Mouse (Mus musculus) Muller cell, postnatal 12 days (primary cell): Measurements from ENCODE around the gene Actr1a.
A peak's percentile ranks its signal among the peaks of the same experiment; 100 is the strongest.

Experiments used
- DNase-seq: peaks from one replicate; pipeline ENCODE4 v3.0.0-alpha.2; 2015; ENCODE audit errors: inconsistent ontology term

Gene Actr1a

DNA sequence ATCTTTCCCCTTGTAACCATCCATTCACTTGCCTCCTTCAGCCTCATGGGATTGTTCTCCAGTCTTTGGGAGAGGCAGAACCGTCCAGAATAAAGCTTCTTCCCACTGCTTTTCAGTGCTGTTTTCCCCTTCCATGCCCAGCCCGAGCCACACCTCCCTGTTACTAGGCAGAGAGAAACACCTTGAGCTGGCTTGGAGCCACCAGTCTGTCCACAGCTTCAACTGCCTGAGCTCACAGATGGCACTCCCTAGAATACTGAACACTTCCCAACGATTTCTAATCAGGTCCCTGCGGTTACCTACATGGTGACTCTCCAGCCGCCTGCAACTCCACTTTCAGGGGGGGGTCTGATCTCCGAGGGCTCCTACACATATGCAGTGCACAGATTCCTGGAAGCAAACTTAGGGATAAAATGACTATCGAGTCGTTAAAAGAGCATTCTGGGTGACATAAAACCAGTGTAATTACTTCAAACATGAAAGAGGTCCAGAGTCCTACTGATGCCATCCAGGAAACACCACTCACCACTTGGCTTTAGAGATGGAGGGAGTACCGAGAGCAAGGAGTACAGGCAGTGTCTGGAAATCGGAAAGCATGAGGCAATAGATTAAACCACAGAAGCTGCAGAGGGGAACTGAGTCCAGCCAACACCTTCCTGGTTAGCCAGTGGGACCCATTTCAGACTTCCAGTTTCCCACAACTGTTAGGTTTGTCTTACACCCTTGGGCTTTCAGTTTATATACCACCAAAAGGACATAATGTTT is 45.2 kb downstream of the Actr1a start, which contains the start of gene 2310034G01Rik:
TSS of gene 2310034G01Rik (minus strand) at position 135 of the 765 bp plus-strand sequence.
- DNase-seq = no peak

DNA sequence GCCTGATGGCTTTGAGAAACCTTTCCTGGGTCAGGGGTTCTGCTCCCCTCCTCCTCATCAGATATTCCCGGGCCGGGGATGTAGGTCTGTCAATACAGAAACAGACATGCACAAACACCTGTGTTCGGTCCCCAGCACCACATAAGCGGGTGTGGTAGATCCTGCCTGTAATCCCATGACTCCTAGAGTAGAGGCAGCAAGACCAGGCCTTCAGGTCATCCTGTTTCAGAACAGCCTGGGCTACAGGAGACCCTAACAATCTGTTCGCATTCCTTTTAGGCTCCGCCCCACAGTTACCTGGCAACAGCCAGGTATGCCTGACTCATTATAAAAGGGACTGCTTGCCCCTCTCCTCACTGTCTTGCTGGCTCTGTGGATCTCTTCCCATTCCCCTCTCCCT is 46.0 kb downstream of the Actr1a start:
- no peak for DNase-seq

DNA sequence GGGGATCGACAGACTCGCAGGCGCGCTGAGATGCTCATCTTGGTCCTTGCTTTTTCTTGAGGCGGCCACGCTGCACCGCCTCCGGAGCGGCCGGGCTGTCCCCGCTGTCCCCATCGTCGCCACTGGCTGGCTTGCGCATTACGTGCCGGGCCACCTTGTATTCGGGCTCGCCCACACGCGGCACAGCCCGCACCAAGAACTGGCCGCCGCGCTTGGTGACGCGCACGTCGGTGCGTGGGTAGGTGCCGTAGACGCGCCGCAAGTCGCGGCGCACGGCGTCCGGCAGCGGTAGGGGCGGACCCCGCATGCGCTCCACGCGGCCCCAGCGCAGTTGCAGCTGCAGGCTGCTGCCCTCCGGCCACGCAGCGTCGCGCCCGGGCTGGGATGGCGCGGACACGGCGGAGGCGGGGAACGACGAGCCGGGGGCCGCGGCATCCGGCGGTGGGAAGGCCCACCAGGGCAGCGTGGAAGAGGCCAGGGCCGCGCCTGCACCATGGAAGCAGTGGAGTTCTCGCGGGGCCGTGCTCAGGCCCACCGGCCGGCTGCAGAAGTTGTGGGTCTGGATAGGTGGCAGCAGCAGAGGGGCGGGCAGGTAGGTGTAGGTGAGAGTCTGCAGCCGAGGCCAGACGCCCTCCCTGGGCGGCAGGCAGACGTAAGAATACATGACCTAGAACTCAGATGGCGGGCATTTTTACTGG is 46.6 kb downstream of the Actr1a start:
- peak; percentile 91 for DNase-seq

DNA sequence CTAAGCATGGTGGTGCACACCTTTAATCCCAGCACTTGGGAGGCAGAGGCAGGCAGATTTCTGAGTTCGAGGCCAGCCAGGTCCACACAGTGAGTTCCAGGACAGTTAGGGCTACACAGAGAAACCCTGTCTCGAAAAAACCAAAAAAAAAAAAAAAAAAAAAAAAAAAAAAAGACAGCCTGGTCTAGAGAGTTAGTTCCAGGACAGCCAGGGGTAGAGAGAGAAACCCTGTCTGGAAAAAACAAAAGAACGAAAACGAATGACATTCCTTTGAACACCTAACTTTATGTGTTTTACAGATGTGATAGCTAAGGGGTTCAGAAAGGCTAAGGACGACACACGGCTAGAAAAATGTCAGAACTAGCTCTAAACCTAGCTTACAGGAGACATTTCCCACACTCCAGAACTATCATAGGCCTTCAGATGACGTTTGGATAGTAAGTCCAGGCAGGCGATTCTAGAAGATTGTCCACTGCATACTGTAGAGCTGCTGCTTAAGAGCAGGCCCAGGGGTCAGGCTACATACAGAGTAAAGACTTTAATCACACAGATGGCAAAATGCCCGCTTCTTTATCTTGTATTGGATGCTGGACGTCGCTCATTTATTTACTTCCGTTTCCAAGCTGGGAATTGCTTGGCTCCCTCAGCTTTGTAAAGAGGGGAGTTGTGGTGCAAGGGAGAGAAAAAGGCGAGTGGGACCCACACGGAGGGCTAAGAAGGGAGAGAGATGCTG is 47.4 kb downstream of the Actr1a start:
- DNase-seq = no peak

DNA sequence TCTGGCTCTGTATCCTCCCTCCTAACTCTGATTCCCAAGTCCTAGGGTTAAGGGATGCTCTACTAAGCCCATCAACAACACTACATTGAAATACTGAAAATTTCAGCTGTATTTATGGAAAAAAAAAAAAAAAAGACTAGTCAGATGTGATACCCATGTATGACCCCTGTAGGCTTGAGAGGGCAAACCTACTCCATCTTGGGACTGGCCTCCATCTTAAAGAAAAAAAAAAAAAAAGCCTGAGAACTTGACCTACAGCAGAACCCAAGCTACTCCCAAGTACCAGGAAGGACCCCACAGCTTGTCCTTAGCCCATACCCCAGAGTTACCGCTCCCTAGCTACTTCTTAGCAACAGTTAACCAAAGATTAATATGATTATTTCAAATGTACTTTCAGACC is 48.4 kb downstream of the Actr1a start:
- DNase-seq = no peak

DNA sequence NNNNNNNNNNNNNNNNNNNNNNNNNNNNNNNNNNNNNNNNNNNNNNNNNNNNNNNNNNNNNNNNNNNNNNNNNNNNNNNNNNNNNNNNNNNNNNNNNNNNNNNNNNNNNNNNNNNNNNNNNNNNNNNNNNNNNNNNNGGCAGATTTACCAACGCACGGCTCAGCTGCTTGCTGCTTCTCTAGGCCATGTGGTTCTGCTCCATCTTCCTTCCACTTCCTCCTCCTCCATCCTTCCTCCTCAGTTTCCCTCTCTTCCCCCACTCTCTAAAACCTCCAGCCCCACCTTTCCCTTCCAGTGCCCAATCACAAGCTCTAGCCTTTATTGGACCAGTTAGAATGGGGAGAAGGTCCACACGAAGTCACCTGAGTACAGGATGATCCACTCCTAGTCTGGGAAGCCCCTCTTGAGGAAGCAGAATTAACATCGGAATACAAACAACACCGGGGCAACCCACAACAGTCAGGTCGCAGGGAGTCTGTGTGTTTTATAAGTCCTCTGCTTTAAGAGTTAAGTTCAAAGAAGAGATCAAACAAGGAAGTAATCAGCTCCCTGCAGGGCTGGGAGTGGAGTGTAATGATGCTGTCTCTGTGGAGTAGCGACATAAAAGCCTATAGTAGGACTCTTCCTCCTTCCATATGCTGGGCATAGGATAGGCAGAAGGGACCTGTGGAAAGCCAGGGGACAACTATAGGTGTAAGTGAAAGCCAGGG is 50.7 kb downstream of the Actr1a start:
- DNase-seq = no peak

DNA sequence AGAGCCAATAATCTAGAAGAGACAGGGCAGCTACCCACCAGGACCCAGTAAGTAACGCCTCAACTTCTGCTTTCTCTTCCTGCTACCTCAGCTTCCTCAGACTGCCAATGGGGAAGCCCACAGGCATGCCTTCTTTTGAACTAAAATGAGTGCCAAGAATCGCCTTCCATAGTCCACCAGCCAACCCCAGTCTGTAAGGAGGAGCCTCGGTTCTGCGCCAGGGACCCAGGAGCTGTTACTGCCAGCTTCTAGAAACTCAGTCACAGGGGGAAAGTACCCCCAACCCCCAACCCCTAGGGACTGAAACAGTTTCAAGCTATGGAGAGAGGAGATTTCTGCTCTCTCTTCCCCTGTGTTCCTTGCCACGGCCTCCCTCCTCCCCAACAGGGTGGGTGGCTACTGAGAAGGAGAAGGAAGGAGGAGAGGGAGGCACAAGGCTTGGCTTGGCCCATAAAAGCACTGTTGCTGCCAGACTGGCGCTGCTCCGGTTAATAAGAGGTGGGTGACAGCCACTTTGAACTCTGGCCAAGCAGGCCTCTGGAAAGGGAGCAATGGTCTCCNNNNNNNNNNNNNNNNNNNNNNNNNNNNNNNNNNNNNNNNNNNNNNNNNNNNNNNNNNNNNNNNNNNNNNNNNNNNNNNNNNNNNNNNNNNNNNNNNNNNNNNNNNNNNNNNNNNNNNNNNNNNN is 56.1 kb downstream of the Actr1a start:
- DNase-seq = peak; percentile 78

DNA sequence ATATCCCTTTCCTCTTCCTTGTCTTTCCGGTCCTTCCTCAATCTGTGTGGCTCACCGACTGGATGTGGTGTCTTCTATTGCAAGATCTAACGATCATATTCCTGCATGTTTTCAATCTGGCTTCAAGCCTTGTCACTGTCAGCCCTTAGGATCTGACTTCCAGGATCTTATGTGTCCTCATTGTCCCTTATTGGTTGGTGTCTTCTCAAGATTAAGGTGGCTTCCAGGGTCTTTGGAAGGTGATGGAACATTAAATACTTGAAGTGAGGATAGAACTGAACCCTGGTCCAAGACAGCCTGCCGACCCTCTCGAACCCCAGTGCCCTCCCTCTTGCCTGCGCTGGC is 56.6 kb downstream of the Actr1a start:
- peak; percentile 60 for DNase-seq

DNA sequence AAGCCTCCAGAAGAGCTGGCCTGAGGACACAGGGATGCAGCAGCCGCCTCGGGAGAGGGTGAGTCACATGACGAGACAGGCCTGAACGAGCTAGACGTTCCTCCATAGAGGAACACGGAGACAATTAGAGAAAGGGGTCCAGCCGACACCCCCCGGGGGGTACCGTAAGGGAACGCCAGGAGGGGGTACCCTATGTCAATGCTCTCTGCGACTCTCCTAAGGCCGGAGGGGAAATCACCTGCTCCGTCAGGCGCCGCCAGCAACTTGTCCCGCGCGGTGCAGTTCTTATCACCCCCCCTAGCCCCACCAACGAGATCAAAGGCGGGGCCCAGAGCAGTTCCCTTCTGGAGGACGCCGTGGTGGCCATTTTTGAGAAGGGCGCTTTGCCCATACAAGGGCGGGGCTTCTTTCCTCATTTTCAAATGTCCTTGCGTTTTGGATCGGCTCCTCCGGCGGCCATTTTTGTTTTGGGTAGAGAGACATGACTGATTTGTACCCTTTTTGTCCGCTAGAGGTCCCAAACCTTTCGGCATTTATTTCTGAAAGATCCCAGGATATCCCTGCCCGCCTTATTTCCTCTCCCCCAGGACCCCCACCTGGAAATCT is 57.1 kb downstream of the Actr1a start, which contains the start of gene Cuedc2:
TSS of gene Cuedc2 (minus strand) at position 372 of the 606 bp plus-strand sequence.
- peak; percentile 95 for DNase-seq

DNA sequence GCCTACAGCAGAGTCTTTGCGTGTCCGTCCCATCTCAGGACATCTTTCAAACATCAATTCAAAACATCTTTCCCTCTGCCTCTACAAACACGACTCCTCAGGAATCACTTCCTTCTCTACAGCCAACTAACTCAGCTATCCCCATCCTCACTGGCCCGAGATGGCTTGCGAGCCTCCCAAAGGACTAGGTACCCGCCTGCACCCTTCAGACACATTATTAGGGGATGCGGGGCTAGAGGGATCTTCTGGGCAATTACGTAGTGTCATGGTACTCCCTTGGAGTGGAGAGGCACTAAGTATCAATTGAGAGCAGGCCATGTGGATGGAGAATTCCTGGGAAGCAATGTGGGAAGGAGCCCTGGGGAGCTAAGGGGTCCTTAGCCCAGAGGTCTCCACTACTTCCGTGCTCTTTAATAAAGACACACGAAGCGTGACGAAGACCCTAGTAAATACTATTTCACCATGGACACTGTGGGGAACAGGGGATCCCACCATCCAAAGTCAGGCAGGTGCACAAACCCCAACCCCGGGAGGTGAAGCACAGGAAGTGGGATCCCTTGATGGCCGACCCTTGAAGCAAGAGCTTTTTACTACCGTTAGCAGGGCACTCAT is 57.7 kb downstream of the Actr1a start:
- DNase-seq = no peak

DNA sequence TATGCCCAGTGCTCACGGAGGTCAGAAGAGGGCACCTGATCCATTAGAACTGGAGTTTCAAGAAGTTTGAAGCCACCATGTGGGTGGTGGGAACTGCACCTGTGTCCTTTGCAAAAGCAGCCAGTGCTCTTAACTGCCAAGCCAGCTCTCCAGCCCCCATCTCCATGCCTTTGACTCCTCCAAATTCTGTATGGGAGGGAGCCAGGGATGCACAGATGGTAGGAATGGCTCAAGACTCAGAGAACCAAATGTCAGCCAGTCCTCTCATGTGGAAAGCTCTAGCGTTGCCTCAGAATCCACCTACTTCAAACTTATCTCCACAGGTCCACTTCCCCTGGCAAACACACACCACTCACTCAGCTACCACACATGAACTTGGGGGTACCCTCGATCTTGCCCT is 61.6 kb downstream of the Actr1a start:
- no peak for DNase-seq

DNA sequence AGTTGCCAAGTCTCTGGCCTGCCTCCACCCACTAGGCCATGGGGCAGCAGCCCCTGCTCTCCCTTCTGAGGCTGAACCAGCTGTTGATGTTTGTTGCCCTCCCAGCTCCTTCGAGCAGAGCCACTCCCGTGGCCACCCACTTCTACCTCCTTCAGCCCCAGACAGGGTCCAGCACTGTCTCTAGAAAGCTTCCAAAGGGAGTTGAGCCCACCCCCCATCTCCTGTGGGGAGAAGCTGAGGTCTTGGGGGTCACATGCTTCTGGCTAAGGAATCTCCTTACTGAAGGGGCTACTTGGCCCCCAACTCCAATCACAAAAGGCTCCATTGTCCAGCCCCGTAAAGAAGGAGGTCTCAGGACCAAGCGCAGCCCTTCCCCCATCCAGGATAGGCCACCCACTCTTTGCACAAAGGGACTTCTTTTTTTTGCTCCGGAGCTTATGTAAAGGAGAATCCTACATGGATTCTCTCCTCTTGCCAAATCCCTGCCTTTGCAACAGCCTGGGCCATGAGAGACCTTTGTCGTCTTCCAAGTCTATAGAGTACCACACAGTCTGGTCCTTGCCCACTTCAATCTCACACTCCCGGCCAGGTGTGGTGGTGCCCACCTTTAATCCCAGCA is 62.7 kb downstream of the Actr1a start:
- no peak for DNase-seq

DNA sequence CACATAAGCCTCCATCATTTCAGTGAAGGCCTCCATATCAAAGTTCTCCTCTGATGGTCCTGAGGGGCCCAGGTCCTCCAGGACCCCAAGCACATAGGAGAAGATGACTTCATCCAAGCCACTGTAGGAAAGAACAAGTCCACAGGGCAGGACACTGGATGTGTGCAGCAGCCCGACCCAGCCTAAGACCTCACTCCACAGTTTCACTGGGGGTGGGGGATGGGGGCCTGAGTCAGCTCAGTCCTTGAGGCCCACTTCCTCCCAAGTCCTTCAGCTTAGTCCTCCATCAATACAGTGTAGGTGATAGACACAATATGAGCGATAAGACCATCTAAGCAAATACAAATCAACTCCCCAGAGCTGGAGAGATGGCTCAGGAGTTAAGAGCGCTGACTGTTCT is 63.6 kb downstream of the Actr1a start:
- no peak for DNase-seq

DNA sequence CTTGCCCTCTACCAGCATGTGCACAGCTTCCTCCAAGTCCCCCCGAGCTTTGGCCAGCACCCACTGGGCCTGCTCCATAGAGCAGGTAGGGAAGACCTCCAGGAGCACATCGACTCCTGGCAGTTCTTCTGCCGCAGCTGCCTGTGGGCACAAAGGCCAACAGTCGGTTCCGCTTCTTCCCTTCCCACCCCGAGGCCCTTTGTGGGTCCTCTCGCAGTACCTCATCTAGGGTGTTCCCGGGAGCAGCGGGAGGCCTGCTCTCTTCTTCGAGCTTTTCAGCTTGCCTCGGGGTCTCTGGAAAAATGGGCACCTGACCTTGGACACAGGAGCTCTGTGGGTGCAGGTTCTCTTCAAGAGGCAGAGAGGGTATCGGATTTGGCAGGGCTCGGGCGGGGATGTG is 64.2 kb downstream of the Actr1a start:
- DNase-seq = no peak

DNA sequence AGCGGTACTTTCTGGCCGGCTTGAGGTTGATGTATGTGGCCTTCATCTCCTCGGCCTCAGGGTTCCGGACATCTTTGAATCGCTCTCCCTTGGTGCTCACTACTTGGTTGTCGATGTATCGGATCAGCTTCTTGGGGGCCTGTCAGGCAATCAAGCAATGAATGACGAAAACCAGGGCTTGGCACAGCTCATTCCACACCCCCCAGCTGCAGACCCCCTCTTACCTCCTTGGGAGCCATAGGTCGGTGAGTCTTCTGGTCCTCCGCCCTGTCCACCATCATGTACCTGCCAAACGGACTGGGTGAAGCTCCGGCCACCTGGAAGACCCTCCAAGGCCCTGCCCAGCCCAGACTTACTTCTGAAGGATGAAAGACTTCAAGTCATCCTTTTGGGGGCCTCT is 64.9 kb downstream of the Actr1a start:
- no peak for DNase-seq

DNA sequence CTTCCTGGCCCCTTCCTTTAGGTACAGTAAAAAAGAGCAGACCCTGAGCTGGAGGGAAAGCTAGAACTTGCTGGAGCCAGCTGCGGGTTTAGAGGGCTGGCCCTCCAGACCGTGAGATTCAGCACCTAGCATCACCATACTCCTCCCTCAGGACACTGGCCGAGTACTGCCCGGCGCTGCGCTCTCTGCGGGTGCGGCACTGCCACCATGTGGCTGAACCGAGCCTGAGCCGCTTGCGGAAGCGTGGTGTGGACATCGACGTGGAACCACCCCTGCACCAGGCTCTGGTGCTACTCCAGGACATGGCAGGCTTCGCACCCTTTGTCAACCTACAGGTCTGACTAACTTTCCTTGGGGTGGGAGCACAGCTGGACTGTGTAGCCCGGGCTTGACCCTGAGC is 65.6 kb downstream of the Actr1a start:
- peak; percentile 79 for DNase-seq

DNA sequence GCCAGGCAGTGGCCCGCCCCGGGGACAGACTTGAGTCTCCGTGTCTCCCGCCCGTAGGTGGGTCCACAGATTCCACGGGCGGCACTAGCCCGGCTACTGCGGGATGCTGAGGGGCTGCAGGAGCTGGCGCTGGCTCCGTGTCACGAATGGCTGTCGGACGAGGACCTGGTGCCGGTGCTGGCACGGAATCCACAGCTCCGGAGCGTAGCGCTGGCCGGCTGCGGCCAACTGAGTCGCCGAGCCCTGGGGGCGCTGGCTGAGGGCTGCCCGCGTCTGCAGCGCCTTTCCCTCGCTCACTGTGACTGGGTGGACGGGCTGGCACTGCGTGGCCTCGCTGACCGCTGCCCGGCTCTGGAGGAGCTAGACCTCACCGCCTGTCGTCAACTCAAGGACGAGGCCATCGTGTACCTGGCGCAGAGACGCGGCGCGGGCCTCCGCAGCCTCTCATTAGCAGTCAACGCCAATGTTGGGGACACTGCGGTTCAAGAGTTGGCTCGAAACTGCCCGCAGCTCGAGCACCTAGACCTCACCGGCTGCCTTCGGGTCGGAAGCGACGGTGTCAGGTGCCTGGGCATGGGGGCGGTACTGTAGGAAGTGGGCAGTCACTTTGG is 66.4 kb downstream of the Actr1a start:
- no peak for DNase-seq

DNA sequence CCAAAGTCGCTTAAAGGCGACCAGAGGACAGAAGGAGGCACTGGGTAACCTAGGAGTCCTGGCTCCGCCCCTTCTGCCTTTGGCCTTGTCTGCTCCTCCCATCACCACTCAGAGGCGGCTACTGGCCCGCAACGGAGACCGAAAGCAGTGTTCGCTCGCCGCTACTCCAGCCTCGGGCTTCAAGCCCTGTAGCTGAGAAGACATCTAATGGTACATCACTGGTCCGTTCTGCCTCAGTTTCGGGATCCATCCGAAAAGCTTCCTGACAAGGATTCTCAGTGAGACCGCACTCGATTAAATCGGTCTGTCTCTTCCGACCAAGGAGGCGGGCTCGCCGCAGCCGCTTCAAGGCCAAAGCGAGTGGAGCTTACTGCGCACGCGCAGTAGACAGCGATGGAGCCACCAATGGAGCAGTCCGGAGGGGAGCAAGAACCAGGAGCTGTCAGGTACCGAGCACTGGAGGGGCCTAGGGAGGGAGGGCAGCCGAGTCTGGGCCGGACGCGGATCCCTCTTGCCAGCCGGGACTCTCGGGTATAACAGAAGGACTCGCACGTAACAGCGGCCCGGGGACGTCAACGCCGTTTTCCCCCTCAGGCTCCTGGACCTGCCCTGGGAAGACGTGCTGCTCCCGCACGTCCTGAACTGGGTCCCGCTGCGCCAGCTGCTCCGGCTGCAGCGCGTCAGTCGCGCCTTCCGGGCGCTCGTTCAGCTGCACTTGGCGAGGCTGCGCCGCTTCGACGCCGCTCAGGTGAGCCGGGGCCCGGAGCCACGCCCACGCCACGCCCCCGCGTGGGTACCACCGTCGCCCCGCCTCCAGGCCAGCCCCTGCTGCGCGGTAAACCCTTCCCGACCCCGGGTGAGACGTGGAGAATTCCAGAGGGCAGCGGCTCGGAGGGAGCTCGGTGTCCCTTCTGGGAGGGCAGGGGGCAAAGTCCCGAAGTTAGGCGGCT is 67.2 kb downstream of the Actr1a start, which contains the start of gene Fbxl15:
TSS of gene Fbxl15 (plus strand) at position 104 of the 950 bp plus-strand sequence.
- DNase-seq = peak; percentile 95
